Mouse (Mus musculus) intestine, embryonic 16.5 days (tissue): ENCODE data around the gene Lactbl1. TPM values are rescaled to one million over a fixed set of nuclear protein-coding genes. Genes with fewer than 3 reads are reported as not detected.

Experiments used
- ATAC-seq: fragments of 200-750 bp; cut with Nextera tagmentation; 2 replicates; pipeline ENCODE4 v1.8.0; 2017; ENCODE audit warnings: moderate TSS enrichment, moderate library complexity
- H3K27ac ChIP-seq: fragments of 300-500 bp; sonication (generic); 2 replicates; pipeline ENCODE4 v1.5.1; 2014; ENCODE audit warnings: mild to moderate bottlenecking, low read length
- H3K27me3 ChIP-seq: fragments of 300-500 bp; sonication (generic); replicated peaks from 2 replicates; pipeline ENCODE4 v1.6.1; 2014; ENCODE audit warnings: low read length, control low read depth, mixed read lengths; ENCODE audit not compliant: control insufficient read depth, insufficient read depth
- H3K36me3 ChIP-seq: fragments of 300-500 bp; sonication (generic); 2 replicates; pipeline ENCODE4 v1.6.1; 2014; ENCODE audit warnings: low read length, control low read depth; ENCODE audit not compliant: control insufficient read depth, insufficient read depth
- H3K4me1 ChIP-seq: fragments of 300-500 bp; sonication (generic); 2 replicates; pipeline ENCODE4 v1.6.1; 2014; ENCODE audit warnings: low read length, control low read depth, mixed read lengths; ENCODE audit not compliant: control insufficient read depth, insufficient read depth
- H3K4me2 ChIP-seq: fragments of 300-500 bp; sonication (generic); 2 replicates; pipeline ENCODE4 v1.6.1; 2014; ENCODE audit warnings: low read depth, low read length, control low read depth
- H3K4me3 ChIP-seq: fragments of 300-500 bp; sonication (generic); 2 replicates; pipeline ENCODE4 v1.5.1; 2014; ENCODE audit warnings: mild to moderate bottlenecking, low read length
- H3K9ac ChIP-seq: fragments of 300-500 bp; sonication (generic); 2 replicates; pipeline ENCODE4 v1.6.1; 2014; ENCODE audit warnings: low read depth, low read length
- H3K9me3 ChIP-seq: fragments of 300-500 bp; sonication (generic); 2 replicates; pipeline ENCODE4 v1.6.1; 2016; ENCODE audit warnings: low read length, control low read depth; ENCODE audit not compliant: control insufficient read depth
- WGBS: fragments of 180-500 bp; shearing (Covaris S2); extraction: QIAGEN DNeasy Blood & Tissue Kit; methylation state at CpG from one replicate; pipeline ENCODE4 v1.1.7; 2014; 5-methylcytosine and 5-hydroxymethylcytosine counted together
- polyA plus RNA-seq: library from polyadenylated mRNA; unstranded; fragments of >200 nt; fragmentation: Nextera tagmentation; extraction: Ambion mirVana; gene quantifications from 2 replicates; pipeline ENCODE4 v1.2.1, GENCODE M21; 2015

Lactbl1 gene
- polyA plus RNA-seq, 1 experiment from 2014 or later = not detected

DNA sequence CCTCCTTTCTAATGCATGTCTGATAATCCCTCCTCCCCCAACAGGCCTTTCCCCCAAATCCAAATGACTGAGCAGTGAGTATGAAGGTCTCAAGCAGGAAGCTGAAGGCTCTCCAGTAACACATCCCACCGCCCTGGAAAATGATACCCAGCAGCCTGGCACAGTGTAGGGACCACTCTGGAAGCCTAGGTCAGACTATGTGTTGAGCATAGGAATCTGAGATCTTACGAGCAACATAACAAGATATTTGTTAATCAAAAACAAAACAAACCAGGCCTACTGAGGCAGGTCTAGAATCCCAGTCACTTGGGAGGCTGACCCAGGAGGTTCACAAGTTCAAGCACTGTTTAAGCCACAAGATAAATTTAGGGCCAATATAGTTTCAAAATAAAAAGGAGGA lies 21.9 kb upstream of the Lactbl1 start:
- Histone ChIP-seq H3K36me3 (no peaks in the 10 kb centered on the region), H3K27ac (no peak overlapping the region), H3K27me3 (no peaks in the 10 kb centered on the region), H3K4me3 (peak overlapping the region; percentile 93), H3K4me2 (peak overlapping the region; percentile 68), H3K9ac (no peak overlapping the region), H3K9me3 (no peaks in the 10 kb centered on the region), H3K4me1 (peaks cover 12% of the 10 kb centered on the region; the same call in 1 of the 2 replicates)
- ATAC-seq = no peak
- 83% methylated on average over 2 of the region's 2 CpGs for WGBS

DNA sequence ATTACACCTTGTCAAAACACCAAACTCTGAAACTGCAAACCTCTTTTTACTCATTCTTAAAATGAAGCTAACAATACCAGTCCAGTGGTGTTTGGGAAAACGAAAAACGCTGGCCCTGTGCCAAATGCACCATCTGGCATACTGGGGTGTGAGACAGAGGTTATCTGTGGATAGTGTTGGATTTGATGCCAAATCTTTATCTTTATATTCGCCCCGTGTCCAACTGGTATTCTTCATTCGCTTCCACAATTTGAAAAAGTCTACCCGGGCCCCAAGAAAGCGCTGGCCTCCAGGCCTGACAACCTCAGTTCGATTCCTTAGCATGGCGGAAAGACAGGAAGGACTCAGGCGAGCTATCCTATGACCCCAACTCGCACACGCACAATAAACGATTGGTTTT lies 20.9 kb upstream of the Lactbl1 start:
- Histone ChIP-seq H3K9me3 (no peaks in the 10 kb centered on the region), H3K4me1 (peaks cover 12% of the 10 kb centered on the region; the same call in 1 of the 2 replicates), H3K4me3 (peak overlapping the region; percentile 93), H3K27me3 (no peaks in the 10 kb centered on the region), H3K27ac (peak overlapping the region; percentile 89), H3K36me3 (no peaks in the 10 kb centered on the region), H3K4me2 (peak overlapping the region; percentile 68), H3K9ac (peak overlapping the region; percentile 99)
- under 1% methylated on average over 13 of the region's 13 CpGs for WGBS
- 0 out of 2 replicates have a peak, but pooled peaks have one; percentile 23 for ATAC-seq

DNA sequence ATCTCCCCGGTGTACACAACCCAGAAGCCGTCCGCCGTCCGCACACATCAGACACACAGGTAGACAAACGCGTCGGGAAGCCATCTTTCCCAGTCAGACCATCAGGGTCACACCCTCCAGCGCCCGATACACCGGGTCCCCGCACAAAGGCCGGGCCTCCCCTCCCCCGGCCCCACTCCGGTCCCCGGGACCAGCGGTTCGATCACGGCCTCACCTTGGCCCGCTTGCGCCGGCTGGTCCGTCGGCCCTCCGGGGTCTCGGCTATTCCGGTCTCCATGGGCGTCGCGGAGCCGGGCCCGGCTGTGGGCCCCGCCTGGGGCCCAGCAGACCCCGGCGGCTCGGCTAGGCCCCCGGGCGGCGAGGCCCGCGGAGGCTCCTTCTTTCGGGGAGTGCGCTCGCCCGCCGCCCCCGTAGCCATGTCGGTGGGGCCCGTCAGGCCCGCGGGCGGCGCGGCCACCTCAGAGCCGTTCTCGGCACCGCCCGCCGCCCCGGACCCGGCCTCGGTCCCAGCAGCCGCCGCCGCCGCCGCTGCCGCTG lies 20.3 kb upstream of the Lactbl1 start:
- peak overlapping the region; percentile 68 for H3K4me2 ChIP-seq
- peak overlapping the region; percentile 89 for H3K27ac ChIP-seq
- peak overlapping the region; percentile 93 for H3K4me3 ChIP-seq
- H3K9ac ChIP-seq = peak overlapping the region; percentile 99
- H3K9me3 ChIP-seq = no peaks in the 10 kb centered on the region
- no peaks in the 10 kb centered on the region for H3K27me3 ChIP-seq
- peak; percentile 68 for ATAC-seq
- under 1% methylated on average over 50 of the region's 68 CpGs for WGBS
- H3K4me1 ChIP-seq = peaks cover 12% of the 10 kb centered on the region; the same call in 1 of the 2 replicates
- no peaks in the 10 kb centered on the region for H3K36me3 ChIP-seq

DNA sequence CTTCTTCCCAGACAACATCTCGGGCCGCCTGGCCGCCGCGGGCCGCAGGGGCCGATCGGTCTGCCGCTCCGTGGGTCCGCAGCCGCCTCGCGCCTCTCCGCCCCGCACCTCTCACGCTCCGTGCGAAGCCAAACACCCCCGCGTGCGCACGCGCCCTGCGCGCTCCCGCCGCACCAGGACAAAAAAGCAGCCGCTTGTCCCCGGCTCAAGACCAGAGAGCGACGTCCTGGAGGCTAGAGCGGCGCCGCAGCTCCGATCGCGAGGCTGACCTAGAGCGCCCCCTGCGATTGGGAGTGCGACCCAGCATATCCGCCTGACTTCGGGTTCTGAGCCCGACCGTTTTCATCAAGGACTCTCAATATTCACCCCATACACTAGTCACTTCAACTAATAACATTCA lies 19.9 kb upstream of the Lactbl1 start, which contains the start of gene Kdm1a:
Gene Kdm1a (minus strand): TSS at position 156 of the 400 bp plus-strand sequence.
- Histone ChIP-seq H3K27me3 (no peaks in the 10 kb centered on the region), H3K4me3 (peak within 1 kb of the TSS; percentile 93), H3K9ac (peak within 1 kb of the TSS; percentile 99), H3K36me3 (no peaks in the 10 kb centered on the region), H3K27ac (peak within 1 kb of the TSS; percentile 89), H3K4me1 (peaks cover 12% of the 10 kb centered on the region; the same call in 1 of the 2 replicates), H3K9me3 (no peaks in the 10 kb centered on the region), H3K4me2 (peak within 1 kb of the TSS; percentile 68)
- under 1% methylated on average over 45 of the region's 45 CpGs for WGBS
- peak; percentile 84 for ATAC-seq

DNA sequence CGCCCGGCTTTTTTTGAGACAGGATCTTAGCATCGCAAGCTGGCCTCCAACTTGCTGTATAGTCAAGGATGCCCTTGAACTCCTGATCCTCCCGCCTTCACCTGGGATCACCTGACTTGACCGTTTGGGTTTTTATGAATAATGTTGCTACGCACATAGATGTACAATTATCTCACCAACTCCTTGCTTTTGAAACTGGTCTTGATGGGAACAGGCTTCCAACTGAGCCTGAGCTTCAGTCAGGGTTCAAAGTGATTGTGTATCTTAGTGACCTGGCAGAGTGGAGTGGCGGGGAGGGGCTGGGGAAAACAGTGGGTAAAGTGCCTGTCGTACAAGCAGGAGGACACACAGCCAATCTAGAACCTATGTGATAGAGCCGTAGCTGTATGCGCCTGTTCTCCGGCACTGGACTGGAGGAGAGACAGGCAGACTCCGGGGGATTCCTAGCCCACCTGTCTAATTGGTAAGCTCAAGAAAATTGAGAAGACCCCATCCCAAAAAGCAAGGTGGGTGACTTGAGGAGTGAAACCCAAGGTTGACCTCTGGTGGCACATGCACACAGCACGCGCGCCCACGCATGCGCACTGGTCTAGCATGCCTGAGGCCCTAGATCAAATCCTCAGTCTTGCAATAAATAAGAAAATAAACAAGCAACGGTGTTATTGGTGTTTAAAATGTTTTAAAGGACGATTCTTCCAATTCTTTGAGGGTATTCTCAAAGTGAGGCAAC lies 16.5 kb upstream of the Lactbl1 start:
- no peak overlapping the region for H3K4me3 ChIP-seq
- H3K27me3 ChIP-seq = no peaks in the 10 kb centered on the region
- H3K27ac ChIP-seq = no peak overlapping the region
- 88% methylated on average over 19 of the region's 19 CpGs for WGBS
- no peak for ATAC-seq
- H3K4me1 ChIP-seq = peaks cover 6% of the 10 kb centered on the region; the same call in 1 of the 2 replicates
- no peak overlapping the region for H3K9ac ChIP-seq
- H3K9me3 ChIP-seq = no peaks in the 10 kb centered on the region
- no peaks in the 10 kb centered on the region for H3K36me3 ChIP-seq
- no peak overlapping the region for H3K4me2 ChIP-seq

DNA sequence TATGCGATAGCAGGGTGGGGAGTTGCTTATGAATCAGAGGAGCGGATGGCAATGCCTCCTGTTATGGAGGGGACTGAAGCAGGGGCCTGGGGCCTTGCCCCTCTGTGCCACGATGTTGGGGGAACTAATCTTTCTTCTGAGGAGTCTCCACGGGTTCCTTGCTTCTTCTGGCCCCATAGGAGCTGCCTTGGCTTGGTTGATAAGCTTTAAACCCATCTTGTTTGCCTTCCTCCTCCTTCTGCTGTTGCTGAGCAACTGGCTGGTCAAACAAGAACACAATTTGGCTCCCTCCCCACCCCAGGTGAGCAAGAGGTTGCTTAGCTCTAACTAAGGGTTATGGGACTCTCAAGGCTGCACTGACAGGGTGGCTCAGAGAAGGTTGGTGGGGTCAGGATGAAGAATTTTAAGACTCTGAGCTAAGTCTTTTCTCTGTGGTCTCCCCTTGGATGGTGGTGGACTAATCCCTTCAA lies 12.0 kb upstream of the Lactbl1 start, which contains the start of gene Tex46:
Gene Tex46 (plus strand): TSS at position 51 of the 470 bp plus-strand sequence.
- Histone ChIP-seq H3K9ac (no peak within 1 kb of the TSS), H3K4me2 (no peak within 1 kb of the TSS), H3K9me3 (no peaks in the 10 kb centered on the region), H3K4me1 (no peaks in the 10 kb centered on the region), H3K27me3 (no peaks in the 10 kb centered on the region), H3K27ac (no peak within 1 kb of the TSS), H3K36me3 (no peaks in the 10 kb centered on the region), H3K4me3 (no peak within 1 kb of the TSS)
- WGBS = 59% methylated on average over 4 of the region's 4 CpGs
- no peak for ATAC-seq

DNA sequence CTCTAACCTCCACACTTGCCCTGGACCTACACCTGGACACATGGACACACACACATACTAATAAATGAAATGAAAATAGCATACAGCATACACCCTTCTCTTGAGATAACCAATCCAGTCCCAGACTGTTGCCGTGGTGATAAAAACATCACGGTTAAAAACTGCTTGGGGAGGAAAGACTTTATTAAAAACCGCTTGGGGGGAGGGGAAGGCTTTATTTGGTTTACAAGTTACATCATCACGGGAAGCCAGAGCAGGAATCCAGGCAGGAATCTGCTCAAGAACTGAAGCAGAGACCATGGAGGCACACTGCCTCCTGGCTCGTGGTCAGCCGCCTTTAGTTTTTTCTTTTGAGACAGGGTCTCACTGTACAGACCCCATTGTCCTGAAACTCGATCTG lies 8.8 kb upstream of the Lactbl1 start:
- no peak overlapping the region for H3K4me3 ChIP-seq
- no peaks in the 10 kb centered on the region for H3K4me1 ChIP-seq
- H3K27me3 ChIP-seq = no peaks in the 10 kb centered on the region
- no peak overlapping the region for H3K9ac ChIP-seq
- WGBS = 54% methylated on average over 7 of the region's 7 CpGs
- ATAC-seq = no peak
- no peaks in the 10 kb centered on the region for H3K36me3 ChIP-seq
- H3K4me2 ChIP-seq = no peak overlapping the region
- H3K27ac ChIP-seq = no peak overlapping the region
- no peaks in the 10 kb centered on the region for H3K9me3 ChIP-seq

DNA sequence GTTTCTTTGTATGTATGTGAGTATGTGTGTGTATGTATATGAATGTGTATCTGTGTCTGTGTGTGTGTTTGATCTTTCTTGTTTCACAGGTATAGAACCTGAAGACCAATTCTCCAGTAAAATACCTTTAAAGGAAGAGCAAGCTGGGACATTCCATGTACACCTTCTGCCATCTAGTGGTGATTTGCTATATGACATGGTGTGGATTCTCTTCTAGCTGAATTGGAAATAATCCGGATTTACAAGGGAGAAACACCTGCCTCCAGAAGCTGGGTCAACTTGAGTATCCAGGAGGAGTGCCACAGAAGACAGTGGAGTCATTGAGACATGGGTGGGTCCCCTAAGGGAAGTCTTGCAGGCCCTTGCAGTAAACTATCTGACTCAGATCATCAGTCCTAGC lies 1.1 kb upstream of the Lactbl1 start:
- no peaks in the 10 kb centered on the region for H3K27me3 ChIP-seq
- no peaks in the 10 kb centered on the region for H3K9me3 ChIP-seq
- H3K4me3 ChIP-seq = no peak overlapping the region
- ATAC-seq = no peak
- no peak overlapping the region for H3K9ac ChIP-seq
- no peaks in the 10 kb centered on the region for H3K4me1 ChIP-seq
- no peak overlapping the region for H3K27ac ChIP-seq
- 0% methylated on average over 1 of the region's 1 CpGs for WGBS
- H3K4me2 ChIP-seq = no peak overlapping the region
- H3K36me3 ChIP-seq = no peaks in the 10 kb centered on the region

DNA sequence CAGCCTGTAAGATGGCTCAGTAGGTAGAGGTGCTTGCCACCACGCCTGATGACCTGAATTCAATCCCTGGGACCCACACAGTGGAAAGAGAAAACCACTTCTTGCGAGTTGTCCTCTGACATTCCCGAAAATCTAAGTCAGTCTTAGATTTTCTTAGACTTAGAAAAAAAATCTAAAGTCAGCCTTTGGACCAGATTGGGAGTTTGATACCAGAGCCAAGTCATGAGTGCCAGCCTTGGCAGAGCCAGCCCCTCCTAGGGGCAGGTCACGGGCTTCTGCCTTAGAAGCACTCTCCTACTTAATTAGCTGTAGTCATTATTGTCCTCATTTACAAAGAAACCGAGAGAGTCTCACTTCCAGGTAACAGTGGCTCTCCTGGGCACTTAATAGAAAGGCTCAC lies 465 bp upstream of the Lactbl1 start:
- no peak for ATAC-seq
- Histone ChIP-seq H3K4me1 (no peaks in the 10 kb centered on the region), H3K4me3 (no peak overlapping the region), H3K9me3 (no peaks in the 10 kb centered on the region), H3K9ac (no peak overlapping the region), H3K4me2 (no peak overlapping the region), H3K27me3 (no peaks in the 10 kb centered on the region), H3K27ac (no peak overlapping the region), H3K36me3 (no peaks in the 10 kb centered on the region)
- 63% methylated on average over 5 of the region's 5 CpGs for WGBS
